Mouse (Mus musculus) heart, embryonic 10.5 days (tissue): ENCODE results near the gene Recql5. TPM values are rescaled to one million over a fixed set of nuclear protein-coding genes. Genes with fewer than 3 reads are reported as not detected.

Experiments
- DNase-seq: peaks from one replicate; pipeline ENCODE4 v3.0.0-alpha.2; 2017; ENCODE audit warnings: low spot score
- H3K27ac ChIP-seq: fragments of 300-500 bp; sonication (generic); 2 replicates; pipeline ENCODE4 v1.5.1; 2016; ENCODE audit warnings: mild to moderate bottlenecking
- H3K27me3 ChIP-seq: fragments of 300-500 bp; sonication (generic); 2 replicates; pipeline ENCODE4 v1.6.1; 2016; ENCODE audit warnings: mild to moderate bottlenecking; ENCODE audit not compliant: poor library complexity, insufficient read depth, severe bottlenecking
- H3K36me3 ChIP-seq: fragments of 300-500 bp; sonication (generic); 2 replicates; pipeline ENCODE4 v1.6.1; 2016; ENCODE audit warnings: mild to moderate bottlenecking, moderate library complexity
- H3K4me1 ChIP-seq: fragments of 300-500 bp; sonication (generic); 2 replicates; pipeline ENCODE4 v1.6.1; 2016; ENCODE audit warnings: mild to moderate bottlenecking
- H3K4me3 ChIP-seq: fragments of 300-500 bp; sonication (generic); 2 replicates; pipeline ENCODE4 v1.5.1; 2016; ENCODE audit warnings: mild to moderate bottlenecking, moderate library complexity
- H3K9me3 ChIP-seq: fragments of 300-500 bp; sonication (generic); 2 replicates; pipeline ENCODE4 v1.6.1; 2016; ENCODE audit warnings: mild to moderate bottlenecking, moderate library complexity
- WGBS: fragments of 180-500 bp; shearing (Covaris S2); methylation state at CpG from one replicate; pipeline ENCODE4 v1.1.7; 2016; 5-methylcytosine and 5-hydroxymethylcytosine counted together
- polyA plus RNA-seq: library from polyadenylated mRNA; unstranded; fragments of >200 nt; fragmentation: Nextera tagmentation; extraction: Ambion mirVana; gene quantifications from 2 replicates; pipeline ENCODE4 v1.2.1, GENCODE M21; 2016

The Recql5 gene
- polyA plus RNA-seq, 1 experiment from 2014 or later: 22.3 TPM

- WGBS: 72% methylated on average over 6 of the region's 6 CpGs
Observed at GRCm38 (mm10) chr11:115889159-115889558, 44.1 kb downstream of the Recql5 start.

GRCm38 (mm10) chr11:115888020-115888419 is 45.3 kb downstream of the Recql5 start:
- peaks cover 39% of the 10 kb centered on the region for H3K4me1 ChIP-seq
- no peaks in the 10 kb centered on the region for H3K9me3 ChIP-seq
- H3K27me3 ChIP-seq: peaks cover 15% of the 10 kb centered on the region
- H3K36me3 ChIP-seq: peaks cover 10% of the 10 kb centered on the region
- no peak for DNase-seq
- WGBS: 86% methylated on average over 5 of the region's 5 CpGs
- H3K27ac ChIP-seq: 0 out of 2 replicates have a peak overlapping the region, but pooled peaks have one; percentile 0
- H3K4me3 ChIP-seq: no peak overlapping the region

More at GRCm38 (mm10) chr11:115889159-115889558, 44.1 kb downstream of the Recql5 start:
- Histone ChIP-seq H3K27me3 (peaks cover 4% of the 10 kb centered on the region), H3K36me3 (peaks cover 21% of the 10 kb centered on the region), H3K4me1 (peaks cover 39% of the 10 kb centered on the region), H3K4me3 (no peak overlapping the region), H3K27ac (0 out of 2 replicates have a peak overlapping the region, but pooled peaks have one; percentile 23), H3K9me3 (no peaks in the 10 kb centered on the region)
- DNase-seq: no peak

- H3K27me3 ChIP-seq: peaks cover 31% of the 10 kb centered on the region
- WGBS: 85% methylated on average over 11 of the region's 11 CpGs
- no peaks in the 10 kb centered on the region for H3K36me3 ChIP-seq
- H3K9me3 ChIP-seq: no peaks in the 10 kb centered on the region
- DNase-seq: no peak
- H3K27ac ChIP-seq: 0 out of 2 replicates have a peak overlapping the region, but pooled peaks have one; percentile 1
- peaks cover 27% of the 10 kb centered on the region for H3K4me1 ChIP-seq
- H3K4me3 ChIP-seq: no peak overlapping the region
Observed at GRCm38 (mm10) chr11:115886446-115886845, 46.8 kb downstream of the Recql5 start.

- H3K9me3 ChIP-seq: no peaks in the 10 kb centered on the region
- DNase-seq: no peak
- no peaks in the 10 kb centered on the region for H3K36me3 ChIP-seq
- H3K4me1 ChIP-seq: peaks cover 21% of the 10 kb centered on the region
- H3K4me3 ChIP-seq: no peak overlapping the region
- H3K27ac ChIP-seq: no peak overlapping the region
- WGBS: 64% methylated on average over 11 of the region's 11 CpGs
- H3K27me3 ChIP-seq: peaks cover 34% of the 10 kb centered on the region
Observed at GRCm38 (mm10) chr11:115885281-115885680, 48.0 kb downstream of the Recql5 start.

GRCm38 (mm10) chr11:115884361-115884760 is 48.9 kb downstream of the Recql5 start:
- WGBS: 85% methylated on average over 3 of the region's 3 CpGs
- peaks cover 21% of the 10 kb centered on the region for H3K4me1 ChIP-seq
- no peaks in the 10 kb centered on the region for H3K9me3 ChIP-seq
- no peak for DNase-seq
- H3K27ac ChIP-seq: no peak overlapping the region
- peaks cover 34% of the 10 kb centered on the region for H3K27me3 ChIP-seq
- no peak overlapping the region for H3K4me3 ChIP-seq
- H3K36me3 ChIP-seq: no peaks in the 10 kb centered on the region

- no peaks in the 10 kb centered on the region for H3K9me3 ChIP-seq
- H3K4me1 ChIP-seq: peaks cover 20% of the 10 kb centered on the region
- H3K36me3 ChIP-seq: no peaks in the 10 kb centered on the region
- no peak overlapping the region for H3K4me3 ChIP-seq
- H3K27ac ChIP-seq: no peak overlapping the region
- H3K27me3 ChIP-seq: peaks cover 35% of the 10 kb centered on the region
- DNase-seq: no peak
- WGBS: 32% methylated on average over 17 of the region's 17 CpGs
Observed at GRCm38 (mm10) chr11:115883251-115883650, 50.0 kb downstream of the Recql5 start.

- DNase-seq: no peak
- H3K4me1 ChIP-seq: peaks cover 8% of the 10 kb centered on the region
- 27% methylated on average over 5 of the region's 5 CpGs for whole genome bisulfite sequencing
- H3K27me3 ChIP-seq: peaks cover 40% of the 10 kb centered on the region
- no peak overlapping the region for H3K4me3 ChIP-seq
- no peak overlapping the region for H3K27ac ChIP-seq
- H3K9me3 ChIP-seq: no peaks in the 10 kb centered on the region
- H3K36me3 ChIP-seq: no peaks in the 10 kb centered on the region
Observed at GRCm38 (mm10) chr11:115881002-115881401, 52.3 kb downstream of the Recql5 start.

GRCm38 (mm10) chr11:115878071-115878470 is 55.2 kb downstream of the Recql5 start:
- Histone ChIP-seq H3K36me3 (no peaks in the 10 kb centered on the region), H3K4me3 (no peak overlapping the region), H3K27me3 (peaks cover 25% of the 10 kb centered on the region), H3K9me3 (no peaks in the 10 kb centered on the region), H3K4me1 (peaks cover 8% of the 10 kb centered on the region), H3K27ac (no peak overlapping the region)
- WGBS: 74% methylated on average over 8 of the region's 8 CpGs
- DNase-seq: no peak

GRCm38 (mm10) chr11:115877174-115877755 is 56.0 kb downstream of the Recql5 start:
- H3K4me1 ChIP-seq: peaks cover 16% of the 10 kb centered on the region
- no peaks in the 10 kb centered on the region for H3K9me3 ChIP-seq
- H3K27me3 ChIP-seq: peaks cover 17% of the 10 kb centered on the region
- H3K27ac ChIP-seq: peak overlapping the region; percentile 56
- WGBS: 65% methylated on average over 6 of the region's 6 CpGs
- DNase-seq: no peak
- no peak overlapping the region for H3K4me3 ChIP-seq
- no peaks in the 10 kb centered on the region for H3K36me3 ChIP-seq

GRCm38 (mm10) chr11:115876438-115876837 is 56.8 kb downstream of the Recql5 start:
- no peak overlapping the region for H3K27ac ChIP-seq
- peaks cover 9% of the 10 kb centered on the region; the same call in 1 of the 2 replicates for H3K27me3 ChIP-seq
- no peak for DNase-seq
- no peaks in the 10 kb centered on the region for H3K9me3 ChIP-seq
- no peaks in the 10 kb centered on the region for H3K36me3 ChIP-seq
- no peak overlapping the region for H3K4me3 ChIP-seq
- 75% methylated on average over 5 of the region's 5 CpGs for WGBS
- H3K4me1 ChIP-seq: peaks cover 24% of the 10 kb centered on the region

- WGBS: 83% methylated on average over 3 of the region's 3 CpGs
- Histone ChIP-seq H3K27ac (no peak overlapping the region), H3K27me3 (peaks cover 6% of the 10 kb centered on the region; the same call in 1 of the 2 replicates), H3K9me3 (no peaks in the 10 kb centered on the region), H3K4me1 (peaks cover 24% of the 10 kb centered on the region), H3K4me3 (no peak overlapping the region), H3K36me3 (no peaks in the 10 kb centered on the region)
- DNase-seq: no peak
Observed at GRCm38 (mm10) chr11:115875935-115876334, 57.3 kb downstream of the Recql5 start.

- no peaks in the 10 kb centered on the region for H3K36me3 ChIP-seq
- H3K4me1 ChIP-seq: peaks cover 27% of the 10 kb centered on the region
- 61% methylated on average over 4 of the region's 4 CpGs for WGBS
- 0 out of 2 replicates have a peak, but pooled peaks cover 3% of the 10 kb centered on the region for H3K27me3 ChIP-seq
- no peak for DNase-seq
- no peak overlapping the region for H3K4me3 ChIP-seq
- no peaks in the 10 kb centered on the region for H3K9me3 ChIP-seq
- H3K27ac ChIP-seq: peak overlapping the region; percentile 8
Observed at GRCm38 (mm10) chr11:115872437-115872836, 60.8 kb downstream of the Recql5 start.

- H3K4me3 ChIP-seq: no peak overlapping the region
- 72% methylated on average over 8 of the region's 8 CpGs for WGBS
- no peak for DNase-seq
Observed at GRCm38 (mm10) chr11:115869393-115869792, 63.9 kb downstream of the Recql5 start.

More at GRCm38 (mm10) chr11:115869393-115869792, 63.9 kb downstream of the Recql5 start:
- Histone ChIP-seq H3K9me3 (no peaks in the 10 kb centered on the region), H3K27me3 (peaks cover 8% of the 10 kb centered on the region; the same call in 1 of the 2 replicates), H3K27ac (no peak overlapping the region), H3K4me1 (peaks cover 31% of the 10 kb centered on the region), H3K36me3 (no peaks in the 10 kb centered on the region)
